Mouse (Mus musculus) embryo, embryonic 10 days (tissue): ENCODE data around the gene Med28.

Experiments used
- DNase-seq: peaks from one replicate; pipeline ENCODE4 v3.0.0-alpha.2; 2015; ENCODE audit warnings: low spot score

Gene Med28

DNA sequence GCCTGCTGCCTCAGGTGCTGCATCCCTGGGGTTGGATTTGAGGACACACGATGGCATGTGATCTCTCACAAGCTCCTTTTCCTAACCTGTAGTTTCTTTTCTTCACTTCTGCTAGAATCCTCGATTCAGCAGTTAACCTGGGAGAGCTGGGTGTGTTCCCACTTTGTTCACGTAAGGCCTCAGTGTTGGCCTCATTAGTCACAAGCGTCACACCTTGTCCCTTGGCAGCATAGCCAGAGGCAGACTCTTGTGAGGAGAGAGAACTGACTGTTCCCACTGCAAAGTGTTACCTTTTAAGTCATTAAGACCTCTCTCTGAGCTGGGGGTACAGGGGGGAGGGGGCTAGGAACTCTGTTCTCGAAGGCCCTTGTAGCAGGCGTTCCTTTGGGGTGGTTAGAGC is 7.1 kb upstream of the Med28 start:
- DNase-seq: no peak

GRCm38 (mm10) chr5:45513511-45513910 is 6.5 kb upstream of the Med28 start:
- DNase-seq: no peak

DNA sequence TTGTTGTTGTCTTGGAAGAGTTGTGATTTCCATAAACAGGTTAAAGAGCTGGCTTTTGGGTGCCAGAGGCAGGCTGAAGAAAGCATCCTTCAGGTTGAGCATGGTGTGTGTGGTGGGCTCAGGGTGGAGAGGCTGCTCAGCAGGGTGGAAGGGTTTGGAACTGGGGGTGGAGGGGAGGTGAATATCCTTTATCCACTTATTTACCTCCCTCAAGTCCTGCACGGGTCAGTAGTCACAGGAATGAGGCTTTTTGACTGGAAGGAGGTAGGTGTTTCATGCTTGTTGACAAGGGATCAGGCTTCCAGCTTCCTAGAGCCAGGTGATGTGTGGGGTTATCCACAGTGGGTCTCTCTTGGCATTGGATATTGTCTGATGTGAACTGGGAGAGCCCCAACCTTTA is 5.4 kb upstream of the Med28 start:
- DNase-seq: no peak

DNA sequence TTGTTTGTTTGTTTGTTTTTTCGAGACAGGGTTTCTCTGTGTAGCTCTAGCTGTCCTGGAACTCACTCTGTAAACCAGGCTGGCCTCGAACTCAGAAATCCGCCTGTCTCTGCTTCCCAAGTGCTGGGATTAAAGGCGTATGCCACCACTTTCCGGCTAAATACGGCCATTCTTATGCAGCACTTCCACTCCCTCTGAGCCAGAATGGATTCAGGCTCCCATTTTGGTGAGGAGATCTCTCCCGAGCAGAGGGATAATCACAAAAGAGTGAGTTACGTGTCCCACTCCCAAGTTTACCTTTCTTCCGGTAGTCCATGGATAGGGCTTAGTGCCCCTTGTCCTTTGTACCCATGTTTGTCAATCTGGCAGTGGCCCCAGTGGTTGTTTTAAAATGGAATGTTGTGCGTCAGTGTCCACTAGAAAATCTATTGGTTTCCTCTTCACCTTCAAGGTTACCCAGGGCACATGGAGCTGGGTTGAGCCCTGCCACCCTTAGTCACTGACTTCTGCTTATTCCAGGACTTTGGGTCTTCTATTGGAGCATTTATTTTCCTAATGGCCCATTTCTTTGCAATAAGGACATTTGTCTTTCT is 4.8 kb upstream of the Med28 start:
- DNase-seq: no peak

- no peak for DNase-seq
Observed at GRCm38 (mm10) chr5:45520809-45521110, 731 bp downstream of the Med28 start.

DNA sequence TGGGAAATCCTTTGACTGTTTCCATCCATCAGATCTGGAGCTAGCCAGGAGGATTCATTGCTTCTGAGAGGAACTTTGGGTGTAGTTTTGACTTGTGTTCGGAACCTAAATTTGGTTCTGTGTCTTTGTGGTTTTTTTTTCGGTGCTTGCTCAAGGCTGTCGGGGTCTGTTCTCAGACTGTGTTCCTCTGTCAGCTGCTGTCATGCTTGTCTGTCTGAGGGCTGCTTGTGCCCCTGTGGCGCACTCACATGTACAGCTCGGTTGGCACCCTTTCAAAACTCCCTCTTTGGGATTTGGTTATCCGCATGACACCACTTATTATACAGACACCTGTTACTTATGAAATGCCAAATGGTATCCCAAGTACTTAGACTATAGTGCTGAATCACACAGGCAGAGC is 1.6 kb downstream of the Med28 start:
- DNase-seq: no peak

DNA sequence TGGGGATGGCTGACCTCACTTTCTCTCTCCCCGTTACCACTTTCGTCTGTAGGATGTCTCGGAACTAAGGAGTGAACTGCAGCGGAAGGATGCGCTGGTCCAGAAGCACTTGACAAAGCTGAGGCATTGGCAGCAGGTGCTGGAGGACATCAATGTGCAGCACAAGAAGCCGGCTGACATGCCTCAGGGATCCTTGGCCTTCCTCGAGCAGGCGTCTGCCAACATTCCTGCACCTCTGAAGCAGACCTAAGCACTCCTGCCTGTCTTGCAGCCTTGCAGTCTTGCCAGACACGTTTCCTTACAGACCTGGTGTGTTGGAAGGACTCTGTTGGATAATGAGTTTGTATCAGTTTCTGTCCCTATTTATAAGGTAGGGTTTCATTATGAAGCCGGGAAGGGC is 5.1 kb downstream of the Med28 start:
- DNase-seq: no peak

DNA sequence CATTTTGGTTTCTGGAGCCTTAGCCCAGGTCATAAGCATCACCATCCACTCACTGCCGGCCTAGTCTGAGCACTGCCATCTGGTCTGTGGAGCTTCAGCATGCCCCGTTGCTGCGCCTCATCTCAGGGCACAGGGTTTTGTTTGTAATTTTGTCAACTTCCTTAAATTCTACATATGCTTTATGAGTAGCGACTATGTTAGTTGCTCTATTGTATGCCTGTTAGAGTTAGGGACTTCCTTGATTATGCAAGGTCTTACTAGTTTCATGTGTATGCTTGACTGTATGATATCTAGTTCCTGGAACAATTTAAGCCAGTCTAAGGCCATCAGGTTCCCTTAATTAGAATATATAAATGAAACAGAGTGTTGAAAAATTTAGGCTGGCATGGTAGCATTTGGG is 6.3 kb downstream of the Med28 start:
- no peak for DNase-seq

DNA sequence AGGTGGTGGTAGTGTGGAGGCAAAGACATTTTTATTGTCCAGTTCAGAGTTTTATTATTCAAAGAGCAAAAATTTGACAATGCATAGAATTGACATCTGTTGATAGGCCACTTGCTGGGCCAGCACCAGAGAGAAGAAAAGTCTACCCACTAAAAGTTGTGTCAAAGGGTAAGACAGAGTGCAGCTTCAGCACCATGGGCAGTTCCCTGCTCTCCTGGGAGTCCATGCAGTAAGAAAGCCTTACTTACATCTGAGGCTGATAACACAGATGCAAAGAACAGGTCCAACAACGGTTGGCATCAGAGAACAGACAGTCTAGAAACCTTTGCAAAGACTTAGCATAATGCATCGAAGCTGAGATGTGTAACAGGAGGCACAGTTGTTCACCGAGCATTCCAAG is 9.7 kb downstream of the Med28 start:
- peak; percentile 67 for DNase-seq

GRCm38 (mm10) chr5:45534319-45535098 is 14.5 kb downstream of the Med28 start:
- DNase-seq: peak; percentile 83

- DNase-seq: no peak
Observed at GRCm38 (mm10) chr5:45535177-45535576, 15.1 kb downstream of the Med28 start.

GRCm38 (mm10) chr5:45539502-45539901 is 19.5 kb downstream of the Med28 start:
- DNase-seq: no peak

DNA sequence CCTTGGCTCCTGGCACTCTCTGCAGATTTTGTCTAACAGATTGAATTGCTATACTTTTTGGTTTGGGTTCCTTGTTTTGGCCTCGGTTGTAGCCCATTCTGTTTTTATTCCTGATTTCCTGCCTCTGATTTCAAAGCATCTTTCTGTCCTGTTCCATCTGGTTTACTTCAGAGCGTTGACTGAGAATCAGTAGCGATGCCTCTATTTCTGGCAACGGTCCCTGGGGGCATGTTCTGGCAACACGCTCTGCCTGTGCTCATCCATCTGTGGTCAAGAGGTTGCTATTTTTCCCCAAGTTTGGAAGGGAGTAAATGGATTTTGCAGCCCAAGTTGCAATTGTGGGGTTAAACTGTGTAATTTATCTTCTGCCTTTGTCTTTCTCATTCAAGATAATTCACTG is 23.3 kb downstream of the Med28 start:
- peak; percentile 55 for DNase-seq

DNA sequence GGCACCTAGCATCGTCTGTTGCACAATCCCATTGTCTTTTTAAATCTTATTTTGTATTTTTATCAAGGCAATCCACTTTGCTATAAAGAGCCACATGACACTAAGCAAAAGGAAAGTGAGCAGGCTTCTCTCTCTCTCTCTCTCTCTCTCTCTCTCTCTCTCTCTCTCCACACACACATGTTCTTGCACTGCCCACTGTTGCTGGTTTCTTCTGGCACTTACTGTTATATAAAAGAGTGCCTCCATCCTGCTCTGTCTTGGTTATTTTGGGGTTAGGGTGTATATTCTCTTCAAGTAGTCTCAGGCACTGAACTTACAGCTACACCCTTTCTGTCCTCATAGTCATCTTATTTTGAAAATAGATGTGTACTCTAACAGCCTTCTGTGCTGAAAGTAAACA is 29.6 kb downstream of the Med28 start:
- no peak for DNase-seq

DNA sequence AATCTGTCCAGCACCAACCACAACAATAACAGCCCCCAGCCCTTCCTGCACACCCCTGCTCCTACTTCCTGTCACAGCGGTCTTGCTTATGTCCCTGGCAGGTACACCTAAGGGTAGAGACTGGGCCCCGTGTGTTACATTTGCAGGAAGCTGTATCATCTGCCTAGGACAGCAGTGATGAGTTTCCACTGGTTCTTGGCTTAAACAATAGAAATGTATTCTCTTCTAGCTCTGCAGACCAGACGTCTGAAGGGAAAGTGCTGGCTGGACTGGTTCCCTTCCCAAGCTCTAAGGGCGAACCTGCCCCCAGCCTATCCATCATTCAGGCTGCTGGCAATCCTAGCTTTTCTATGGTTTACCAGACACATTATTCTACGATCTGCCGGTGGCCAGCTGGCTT is 44.0 kb downstream of the Med28 start:
- no peak for DNase-seq

DNA sequence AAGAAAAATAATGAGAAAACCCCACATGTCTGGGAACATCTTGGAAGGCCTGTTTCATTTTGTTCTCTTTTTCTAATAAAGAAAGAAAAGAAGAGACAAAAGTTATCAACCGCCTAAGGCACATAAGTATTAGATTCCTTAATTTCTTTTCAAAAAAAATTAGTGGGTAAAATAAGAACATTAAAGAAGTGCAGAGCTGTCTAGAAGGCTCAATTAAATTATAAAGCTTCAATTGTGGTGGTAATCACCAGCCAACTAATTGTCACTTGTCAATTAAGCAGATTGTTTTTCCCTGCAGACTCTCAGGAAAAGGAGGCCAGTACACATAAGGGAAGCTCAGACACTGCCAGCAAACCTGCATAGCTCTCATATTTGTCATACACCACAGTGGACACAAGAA is 45.8 kb downstream of the Med28 start:
- DNase-seq: no peak

- DNase-seq: peak; percentile 63
Observed at GRCm38 (mm10) chr5:45572816-45573215, 52.8 kb downstream of the Med28 start.

DNA sequence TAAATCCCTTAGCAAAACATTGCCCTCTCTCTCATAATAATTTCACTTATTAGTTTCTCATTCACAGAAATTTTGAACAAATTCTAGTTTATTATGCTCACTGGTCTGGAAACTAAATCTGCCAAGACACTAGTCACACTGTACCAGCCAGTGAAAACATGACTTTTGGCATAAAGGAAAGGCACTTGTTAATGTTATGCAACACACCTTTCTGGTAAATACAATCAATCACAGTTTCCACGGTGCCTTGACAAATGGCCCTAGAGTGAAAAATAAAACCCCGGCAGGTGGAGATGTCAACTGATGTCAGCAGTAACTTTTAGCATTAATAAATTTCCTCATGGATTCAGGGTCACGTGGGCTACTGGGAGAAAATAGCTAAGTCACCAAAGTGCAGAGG is 56.7 kb downstream of the Med28 start:
- no peak for DNase-seq

GRCm38 (mm10) chr5:45577376-45577775 is 57.3 kb downstream of the Med28 start:
- DNase-seq: no peak
